Mouse (Mus musculus) ES-E14 (cell line): Measurements from ENCODE around the gene Fam160a2. TPM values are rescaled to one million over a fixed set of nuclear protein-coding genes. Genes with fewer than 3 reads are reported as not detected.

ENCODE experiments used
- DNase-seq: peaks from one replicate; pipeline ENCODE4 v3.0.0-alpha.2; 2013; ENCODE audit warnings: low read depth, low spot score
- H3K27ac ChIP-seq: 2 replicates; pipeline ENCODE4 v1.5.1; 2012; ENCODE audit warnings: low read depth, mild to moderate bottlenecking, low read length, moderate library complexity, mixed read lengths; ENCODE audit not compliant: poor library complexity, insufficient read depth, severe bottlenecking
- H3K36me3 ChIP-seq: 2 replicates; pipeline ENCODE4 v1.6.1; 2012; ENCODE audit warnings: mild to moderate bottlenecking, low read length, moderate library complexity, mixed read lengths; ENCODE audit not compliant: control insufficient read depth, poor library complexity, insufficient read depth, severe bottlenecking
- H3K4me1 ChIP-seq, 2 experiments: fragments of 150-350 bp in 1 of 2; sonication (generic) in 1 of 2; 2 replicates each; pipeline ENCODE4 v1.6.1; 2012; ENCODE audit warnings: low read length in 2 of 2, mild to moderate bottlenecking in 1 of 2, mixed read lengths in 1 of 2; ENCODE audit not compliant: control insufficient read depth in 2 of 2, insufficient read depth in 2 of 2, poor library complexity in 1 of 2
- H3K4me3 ChIP-seq, 2 experiments: fragments of 150-350 bp in 1 of 2; sonication (generic) in 1 of 2; 2 replicates each; pipeline ENCODE4 v1.5.1; 2012; ENCODE audit warnings: low read length in 2 of 2, low read depth in 1 of 2, mild to moderate bottlenecking in 1 of 2, mixed read lengths in 1 of 2; ENCODE audit not compliant: insufficient read depth in 1 of 2, poor library complexity in 1 of 2, severe bottlenecking in 1 of 2
- H3K9ac ChIP-seq: 2 replicates; pipeline ENCODE4 v1.6.1; 2012; ENCODE audit warnings: low read depth, mild to moderate bottlenecking, low read length, mixed read lengths; ENCODE audit not compliant: poor library complexity, insufficient read depth, severe bottlenecking
- H3K9me3 ChIP-seq: fragments of 150-350 bp; sonication (generic); 2 replicates; pipeline ENCODE4 v1.6.1; 2012; ENCODE audit warnings: low read depth, mild to moderate bottlenecking, low read length; ENCODE audit not compliant: control insufficient read depth, insufficient read depth
- CHD2 ChIP-seq: IDR thresholded peaks from 2 replicates; pipeline ENCODE4 v1.6.1; 2014; ENCODE audit warnings: mild to moderate bottlenecking, low read depth, low read length, inconsistent platforms
- HCFC1 ChIP-seq: IDR thresholded peaks from 2 replicates; pipeline ENCODE4 v1.6.1; 2012; ENCODE audit warnings: low read length, inconsistent platforms, borderline replicate concordance; ENCODE audit not compliant: insufficient read depth
- MAFK ChIP-seq: IDR thresholded peaks from 2 replicates; pipeline ENCODE4 v1.6.1; 2014; ENCODE audit warnings: mild to moderate bottlenecking, low read depth, low read length, inconsistent platforms; ENCODE audit not compliant: insufficient read depth
- ZC3H11A ChIP-seq: IDR thresholded peaks from 2 replicates; pipeline ENCODE4 v1.6.1; 2012; ENCODE audit warnings: low read depth, mild to moderate bottlenecking, inconsistent platforms, low read length, borderline replicate concordance
- ZNF384 ChIP-seq: IDR thresholded peaks from 2 replicates; pipeline ENCODE4 v1.6.1; 2012; ENCODE audit warnings: low read depth, low read length, inconsistent platforms
- in situ Hi-C, 2 experiments: fragments of 600-800 bp; cut with MboI; formaldehyde crosslinking; loops; one replicate each; pipeline ENCODE4 v1.15.1; 2025; ENCODE audit warnings: low sequenced_read_pairs in 2 of 2, inconsistent platforms in 1 of 2; ENCODE audit not compliant: unreplicated experiment in 2 of 2
- total RNA-seq: library from RNA; depleted of rRNA; stranded (reverse); fragments of 300-350 nt; gene quantifications from 2 replicates; pipeline ENCODE4 v1.2.3, GENCODE M21; 2012

Fam160a2 gene
- total RNA-seq, 1 experiment: 29.9 TPM

DNA sequence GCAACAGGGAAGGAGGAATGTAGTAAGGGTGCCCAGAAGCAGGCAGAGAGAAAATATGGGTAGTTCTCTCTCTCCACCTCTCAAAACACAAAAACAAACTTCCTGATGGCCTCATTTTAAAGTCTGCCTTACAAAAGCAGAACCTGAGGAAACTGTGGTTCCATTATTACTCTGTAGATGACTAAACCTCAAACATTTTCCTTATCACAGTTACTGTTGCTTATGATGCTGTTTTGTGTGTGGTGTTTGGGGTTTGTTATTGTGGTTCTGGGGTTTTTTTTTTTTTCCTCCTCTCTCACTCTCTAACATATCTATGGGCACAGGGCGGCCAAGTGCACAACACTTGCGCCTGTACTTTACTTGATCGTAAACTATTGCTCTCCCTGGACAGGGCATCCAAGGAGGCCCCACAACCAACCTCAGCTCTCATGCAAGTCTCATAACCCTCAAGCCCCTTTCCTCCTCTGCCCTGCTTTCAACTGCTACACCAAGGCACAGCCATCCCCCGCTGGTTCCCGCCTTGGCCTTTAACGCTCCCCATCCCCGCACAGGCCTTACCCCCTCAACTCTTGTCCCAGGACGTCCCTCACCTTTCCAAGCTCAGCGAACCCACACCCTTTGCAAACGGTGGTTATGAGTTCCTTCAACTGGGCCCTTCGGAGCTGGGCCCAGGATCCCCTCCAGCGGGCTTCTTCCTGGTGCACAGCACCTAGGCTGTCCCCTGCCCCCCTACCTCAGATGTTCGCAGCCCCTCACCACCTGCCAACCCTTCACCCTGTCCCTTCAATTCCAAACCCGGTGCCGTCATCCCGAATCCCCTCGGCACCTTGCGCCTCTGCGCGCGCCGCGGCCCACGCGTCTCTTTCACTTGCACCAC is 558 bp downstream of the Fam160a2 start:
- Histone ChIP-seq H3K36me3 (no peaks in the 10 kb centered on the region), H3K4me3 (peak overlapping the region; percentile 79 to 99), H3K27ac (0 out of 2 replicates have a peak overlapping the region, but pooled peaks have one; percentile 15), H3K9me3 (no peaks in the 10 kb centered on the region), H3K4me1 (peaks cover 4 to 7% of the 10 kb centered on the region in 2 experiments; a peak in 3 of 4 replicates), H3K9ac (peak overlapping the region; percentile 85)
- no peak for DNase-seq
- TF ChIP-seq MAFK (no peak), HCFC1 (peak; percentile 12; the same call in 1 of the 2 replicates)
- in situ Hi-C loops: loop anchor here in 1 of 2 experiments (10.0 kb wide), 1 partner anchor 56 kb away; no protein-coding TSS in a partner anchor

DNA sequence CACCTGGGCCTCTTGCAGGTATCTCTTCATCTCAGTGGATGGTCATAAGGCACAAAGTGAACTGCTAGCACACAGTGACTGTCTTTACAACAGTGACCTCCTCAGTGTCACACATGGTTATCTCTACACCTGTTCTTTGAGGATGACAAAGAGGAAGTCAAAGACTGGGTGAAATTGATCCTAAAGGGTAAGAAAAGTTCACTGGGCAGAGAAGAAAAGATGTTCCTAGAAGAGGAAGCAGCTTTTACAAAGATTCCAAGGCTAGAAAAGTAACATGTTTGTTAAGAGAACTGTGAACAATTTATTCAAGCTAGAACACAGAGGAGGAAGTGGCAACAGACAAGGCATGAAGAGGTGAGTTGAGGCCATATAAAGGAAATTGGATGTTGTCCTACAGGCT is 3.7 kb downstream of the Fam160a2 start:
- no peak for DNase-seq
- TF ChIP-seq CHD2: no peak
- TF ChIP-seq MAFK: no peak
- TF ChIP-seq ZC3H11A: no peak
- TF ChIP-seq HCFC1: no peak
- TF ChIP-seq ZNF384: no peak
- Histone ChIP-seq H3K27ac (no peak overlapping the region), H3K9me3 (no peaks in the 10 kb centered on the region), H3K36me3 (no peaks in the 10 kb centered on the region), H3K4me1 (peaks cover 0 to 4% of the 10 kb centered on the region in 2 experiments; a peak in 1 of 4 replicates), H3K4me3 (no peak overlapping the region), H3K9ac (no peak overlapping the region)
- in situ Hi-C loops: loop anchor here in 1 of 2 experiments (10.0 kb wide), 1 partner anchor 59 kb away; no protein-coding TSS in a partner anchor

DNA sequence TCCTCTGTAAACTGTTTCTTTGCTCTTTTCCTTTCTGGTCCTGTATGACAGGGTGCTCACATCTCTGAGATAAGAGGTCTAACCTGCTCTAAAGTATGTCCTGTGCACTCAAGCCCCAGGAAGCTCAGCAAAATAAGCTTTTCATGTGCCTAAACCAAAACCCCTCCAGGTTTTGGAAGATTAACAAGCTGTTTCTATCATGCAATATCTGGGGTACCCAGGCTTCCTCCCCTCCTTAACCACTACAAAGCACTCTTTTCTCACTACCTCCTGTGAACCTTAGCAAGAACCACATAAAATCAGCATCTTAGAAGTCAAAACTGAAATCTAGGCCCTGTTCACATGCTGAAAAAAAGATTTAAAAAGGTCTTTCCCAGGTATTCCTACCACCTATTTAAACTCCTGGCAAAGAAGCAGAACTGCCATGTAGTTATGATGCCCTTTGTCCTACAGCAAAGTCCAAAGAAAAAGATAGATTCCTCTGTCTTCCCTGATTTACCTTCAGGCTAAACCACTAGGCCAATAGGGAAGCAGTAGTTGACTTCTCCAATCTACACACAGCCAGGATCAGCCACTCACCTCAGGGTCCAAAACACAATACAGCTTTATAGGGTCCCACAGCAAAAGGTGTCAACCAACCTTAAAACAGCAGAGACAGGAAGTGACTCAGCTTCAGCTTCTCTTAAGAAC is 4.6 kb downstream of the Fam160a2 start:
- DNase-seq: no peak
- Histone ChIP-seq H3K9ac (no peak overlapping the region), H3K4me1 (no peaks in the 10 kb centered on the region), H3K4me3 (no peak overlapping the region), H3K9me3 (no peaks in the 10 kb centered on the region), H3K27ac (no peak overlapping the region), H3K36me3 (no peaks in the 10 kb centered on the region; the same call in 1 of the 2 replicates)
- TF ChIP-seq HCFC1 (no peak), ZNF384 (no peak), CHD2 (no peak), ZC3H11A (no peak), MAFK (no peak)
- in situ Hi-C loops: loop anchor here in 1 of 2 experiments (10.0 kb wide), 1 partner anchor 60 kb away; no protein-coding TSS in a partner anchor

DNA sequence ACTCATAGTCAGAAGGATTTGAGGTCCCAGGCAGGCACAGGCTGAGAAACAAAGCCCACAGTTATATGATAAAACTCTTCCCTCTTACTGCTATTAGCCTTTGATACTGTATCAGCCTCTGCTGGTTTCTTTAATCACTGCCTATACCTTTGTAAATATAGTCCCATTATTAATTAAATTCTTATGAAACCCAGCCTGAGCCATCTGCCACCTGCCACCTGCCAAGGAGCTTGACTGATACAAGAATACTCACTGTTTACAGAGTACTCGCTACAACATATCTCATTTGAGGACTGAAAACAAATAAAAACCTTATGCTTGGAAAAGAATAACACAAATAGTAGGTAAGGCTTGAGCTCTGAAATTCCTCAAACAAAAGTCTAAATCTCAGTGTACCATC is 5.2 kb downstream of the Fam160a2 start:
- Histone ChIP-seq H3K4me3 (no peak overlapping the region), H3K36me3 (peaks cover 5% of the 10 kb centered on the region), H3K9ac (no peak overlapping the region), H3K27ac (no peak overlapping the region), H3K9me3 (no peaks in the 10 kb centered on the region), H3K4me1 (no peaks in the 10 kb centered on the region)
- DNase-seq: no peak
- TF ChIP-seq MAFK (no peak), HCFC1 (no peak), ZNF384 (no peak), CHD2 (no peak), ZC3H11A (no peak)
- in situ Hi-C loops: loop anchor here in 1 of 2 experiments (10.0 kb wide), 1 partner anchor 60 kb away; no protein-coding TSS in a partner anchor
